Mouse (Mus musculus) ES-E14 (cell line): ENCODE results near the gene Apopt1.

Experiments used
- CHD2 ChIP-seq: IDR thresholded peaks from 2 replicates; pipeline ENCODE4 v1.6.1; 2014; ENCODE audit warnings: mild to moderate bottlenecking, low read depth, low read length, inconsistent platforms
- HCFC1 ChIP-seq: IDR thresholded peaks from 2 replicates; pipeline ENCODE4 v1.6.1; 2012; ENCODE audit warnings: low read length, inconsistent platforms, borderline replicate concordance; ENCODE audit not compliant: insufficient read depth
- ZNF384 ChIP-seq: IDR thresholded peaks from 2 replicates; pipeline ENCODE4 v1.6.1; 2012; ENCODE audit warnings: low read depth, low read length, inconsistent platforms

DNA sequence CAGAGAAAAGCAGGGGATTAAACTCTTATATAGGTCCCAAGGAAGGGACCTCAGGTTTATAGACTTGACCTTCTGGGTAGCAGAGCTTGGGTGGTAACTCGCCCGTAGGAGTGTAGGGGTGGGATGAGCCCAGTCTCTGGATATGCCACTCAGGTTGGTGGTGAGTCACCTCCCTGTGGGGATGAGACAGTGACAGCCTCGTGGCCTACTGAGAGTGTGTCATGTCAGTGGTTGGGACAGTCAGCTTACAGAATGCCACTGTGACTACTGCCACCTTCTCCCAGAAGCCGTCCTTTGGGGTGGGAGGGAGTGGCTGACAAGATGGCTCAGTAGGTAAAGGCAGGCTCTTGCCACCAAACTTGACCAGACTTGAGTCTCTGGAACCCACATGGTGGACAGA is 26.7 kb upstream of the Apopt1 start:
- no peak for TF ChIP-seq ZNF384
- TF ChIP-seq HCFC1: no peak
- TF ChIP-seq CHD2: no peak
